Mouse (Mus musculus): ENCODE results near the gene Plppr2.

DNA sequence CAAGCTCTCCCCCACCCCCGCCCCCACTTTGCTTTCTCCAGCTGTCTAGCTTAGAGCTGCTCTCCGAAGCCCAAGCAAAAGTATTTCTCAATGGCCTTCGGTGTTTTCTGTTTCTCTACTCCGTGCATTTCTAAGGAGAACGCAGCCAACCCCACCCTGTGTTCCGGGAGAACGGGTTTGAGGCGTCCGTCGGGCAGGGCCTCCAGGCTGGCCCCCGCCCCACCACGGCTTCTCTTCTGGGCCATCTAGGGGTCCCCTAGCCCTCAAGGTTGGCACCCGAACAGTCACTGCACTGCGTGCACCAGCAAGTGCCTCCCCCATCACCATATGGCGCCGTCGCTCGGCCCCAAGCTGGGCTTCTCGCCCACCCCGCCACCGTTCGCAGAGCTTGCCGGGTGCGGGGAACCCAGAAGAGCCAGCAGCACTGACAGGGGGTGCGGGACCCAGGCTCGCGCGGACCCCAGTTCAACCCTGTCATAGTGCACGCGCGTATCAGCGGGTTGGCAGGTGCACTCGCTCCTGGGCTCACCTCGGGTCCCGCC lies 19.3 kb upstream of the Plppr2 start:
- TF ChIP-seq CTCF (IDR thresholded peaks at IDR 0.05; ENCODE audit: low read depth) (no peak), EP300 (IDR thresholded peaks at IDR 0.05; ENCODE audit: low read depth) (no peak)

Data from liver, embryonic 14.5 days (tissue).